Mouse (Mus musculus) c-Kit-negative CD71-positive TER-119-positive erythroid progenitor cells, embryonic 14.5 days (primary cell): ENCODE data around the gene Gm5286.
"Not testable (repeated sequence)": the region's sequence is repeated elsewhere in the genome, so short reads cannot be mapped to it uniquely, and the experiment has no call there.

ENCODE experiments used
- DNase-seq: peaks from one replicate; pipeline ENCODE4 v3.0.0-alpha.2; 2013; ENCODE audit warnings: low read depth, low spot score

The Gm5286 gene

DNA sequence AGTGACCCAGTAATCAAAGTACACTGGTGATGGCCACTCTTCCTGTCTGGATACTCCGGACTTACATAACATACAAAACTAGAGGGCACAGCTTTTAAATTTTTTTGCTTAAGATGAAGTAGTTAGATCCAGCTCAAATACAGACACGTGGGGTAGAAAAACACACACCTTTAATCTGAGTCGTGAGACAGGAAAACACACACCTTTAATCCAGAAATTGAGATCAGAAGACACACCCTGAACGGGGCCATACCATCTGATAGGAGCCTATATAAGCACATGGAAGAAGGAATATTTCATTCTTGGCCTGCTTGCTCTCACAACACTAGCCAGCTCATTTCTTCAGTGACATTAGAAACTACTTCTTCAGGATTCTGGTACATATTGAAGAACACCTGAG is at the start of gene Gm5286:
Gene Gm5286 (plus strand): TSS at position 301 of the 400 bp plus-strand sequence.
- not testable (repeated sequence) for DNase-seq

- DNase-seq: not testable (repeated sequence)
These were observed 29.2 kb upstream of the Gm5286 start for GRCm38 (mm10) chr3:94167351-94167750.

GRCm38 (mm10) chr3:94178093-94178492 is 18.4 kb upstream of the Gm5286 start, which contains the start of gene Gm10696:
TSS of gene Gm10696 (minus strand) at chr3:94178193.
- not testable (repeated sequence) for DNase-seq
